Mouse (Mus musculus) lung, embryonic 14.5 days (tissue): ENCODE measurements around the gene Meox1. TPM values are rescaled to one million over a fixed set of nuclear protein-coding genes. Genes with fewer than 3 reads are reported as not detected.

Source experiments
- ATAC-seq: fragments of 200-750 bp; cut with Nextera tagmentation; 2 replicates; pipeline ENCODE4 v1.8.0; 2017; ENCODE audit warnings: mild to moderate bottlenecking, moderate TSS enrichment, moderate library complexity; ENCODE audit not compliant: insufficient read depth
- DNase-seq: peaks from one replicate; pipeline ENCODE4 v3.0.0-alpha.2; 2015
- H3K27ac ChIP-seq: fragments of 300-500 bp; sonication (generic); 2 replicates; pipeline ENCODE4 v1.5.1; 2014; ENCODE audit warnings: low read depth, mild to moderate bottlenecking, moderate library complexity
- H3K27me3 ChIP-seq: fragments of 300-500 bp; sonication (generic); 2 replicates; pipeline ENCODE4 v1.6.1; 2014; ENCODE audit warnings: low read length, control low read depth; ENCODE audit not compliant: insufficient read depth
- H3K36me3 ChIP-seq: fragments of 300-500 bp; sonication (generic); 2 replicates; pipeline ENCODE4 v1.6.1; 2014; ENCODE audit warnings: control low read depth; ENCODE audit not compliant: insufficient read depth
- H3K4me1 ChIP-seq: fragments of 300-500 bp; sonication (generic); 2 replicates; pipeline ENCODE4 v1.6.1; 2014; ENCODE audit warnings: antibody characterized with exemption, control low read depth; ENCODE audit not compliant: insufficient read depth
- H3K4me2 ChIP-seq: fragments of 300-500 bp; sonication (generic); 2 replicates; pipeline ENCODE4 v1.6.1; 2014; ENCODE audit warnings: mild to moderate bottlenecking
- H3K4me3 ChIP-seq: fragments of 300-500 bp; sonication (generic); 2 replicates; pipeline ENCODE4 v1.5.1; 2014; ENCODE audit warnings: low read depth, low read length
- H3K9ac ChIP-seq: fragments of 300-500 bp; sonication (generic); 2 replicates; pipeline ENCODE4 v1.6.1; 2014
- H3K9me3 ChIP-seq: fragments of 300-500 bp; sonication (generic); 2 replicates; pipeline ENCODE4 v1.6.1; 2016; ENCODE audit warnings: low read depth, low read length, control low read depth
- CTCF ChIP-seq: IDR thresholded peaks from 2 replicates; pipeline ENCODE4 v1.5.1; 2016; ENCODE audit warnings: antibody characterized with exemption, low read depth
- WGBS: fragments of 180-500 bp; shearing (Covaris S2); extraction: QIAGEN DNeasy Blood & Tissue Kit; methylation state at CpG from one replicate; pipeline ENCODE4 v1.1.7; 2014; 5-methylcytosine and 5-hydroxymethylcytosine counted together
- polyA plus RNA-seq: library from polyadenylated mRNA; unstranded; fragments of >200 nt; fragmentation: Nextera tagmentation; extraction: Ambion mirVana; gene quantifications from 2 replicates; pipeline ENCODE4 v1.2.1, GENCODE M21; 2014

The Meox1 gene
- 7.9 and 9.3 TPM in 2 replicates for polyA plus RNA-seq

DNA sequence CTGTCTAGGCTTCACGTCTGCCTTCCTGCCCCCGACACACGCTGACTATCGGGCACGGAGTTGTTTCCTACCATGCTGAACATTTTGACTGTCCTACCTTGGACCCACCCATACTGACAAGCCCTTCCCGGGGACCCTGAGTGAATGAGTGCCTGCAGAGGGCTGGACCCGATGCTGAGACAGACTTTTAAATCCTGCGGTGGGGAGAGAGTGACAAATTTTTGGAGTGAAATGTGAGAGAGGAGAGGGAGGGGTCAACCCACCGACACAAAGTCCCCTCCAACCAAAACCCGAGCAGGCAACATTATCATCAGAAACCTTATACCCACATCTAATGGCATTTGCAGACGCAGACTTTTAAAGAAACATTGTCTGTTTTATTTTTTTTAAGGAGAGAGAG, at the start of gene Meox1:
Meox1 (minus strand) TSS at position 171 of the 400 bp plus-strand sequence.
- DNase-seq (peak; percentile 83), ATAC-seq (peak; percentile 53)
- Histone ChIP-seq H3K9me3 (no peaks in the 10 kb centered on the region), H3K27me3 (0 out of 2 replicates have a peak, but pooled peaks cover 5% of the 10 kb centered on the region), H3K4me2 (peak within 1 kb of the TSS; percentile 57), H3K27ac (peak within 1 kb of the TSS; percentile 36; the same call in 1 of the 2 replicates), H3K4me1 (peaks cover 29% of the 10 kb centered on the region), H3K36me3 (no peaks in the 10 kb centered on the region), H3K9ac (peak within 1 kb of the TSS; percentile 40), H3K4me3 (peak within 1 kb of the TSS; percentile 25)
- TF ChIP-seq CTCF: no peak
- WGBS: 7% methylated on average over 11 of the region's 11 CpGs

DNA sequence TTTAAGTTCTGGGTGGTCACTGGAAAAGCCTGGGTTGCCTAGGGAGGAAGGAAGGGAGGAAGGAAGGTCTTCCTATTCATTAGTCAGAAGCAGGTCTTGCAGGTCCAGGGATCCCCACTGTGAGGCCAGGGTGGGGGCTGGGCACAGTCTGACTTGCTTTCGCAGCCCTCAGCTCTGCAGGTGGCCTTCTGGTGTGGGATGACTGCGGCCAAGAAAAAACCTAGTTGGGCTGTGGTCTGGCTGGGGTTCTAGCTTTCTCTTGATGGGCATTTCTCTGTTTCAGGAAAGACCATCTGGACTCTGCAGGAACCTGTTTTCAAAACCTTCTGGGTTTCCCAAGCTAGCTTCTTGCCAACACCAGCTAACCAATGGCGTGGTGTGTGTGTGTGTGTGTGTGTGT, 48.9 kb upstream of the Meox1 start:
- DNase-seq: no peak
- Histone ChIP-seq H3K27me3 (peaks cover 6% of the 10 kb centered on the region; the same call in 1 of the 2 replicates), H3K4me3 (no peak overlapping the region), H3K9ac (no peak overlapping the region), H3K9me3 (no peaks in the 10 kb centered on the region), H3K27ac (no peak overlapping the region), H3K36me3 (no peaks in the 10 kb centered on the region), H3K4me1 (no peaks in the 10 kb centered on the region), H3K4me2 (no peak overlapping the region)
- 42% methylated on average over 3 of the region's 3 CpGs for WGBS
- no peak for TF ChIP-seq CTCF
- ATAC-seq: no peak

DNA sequence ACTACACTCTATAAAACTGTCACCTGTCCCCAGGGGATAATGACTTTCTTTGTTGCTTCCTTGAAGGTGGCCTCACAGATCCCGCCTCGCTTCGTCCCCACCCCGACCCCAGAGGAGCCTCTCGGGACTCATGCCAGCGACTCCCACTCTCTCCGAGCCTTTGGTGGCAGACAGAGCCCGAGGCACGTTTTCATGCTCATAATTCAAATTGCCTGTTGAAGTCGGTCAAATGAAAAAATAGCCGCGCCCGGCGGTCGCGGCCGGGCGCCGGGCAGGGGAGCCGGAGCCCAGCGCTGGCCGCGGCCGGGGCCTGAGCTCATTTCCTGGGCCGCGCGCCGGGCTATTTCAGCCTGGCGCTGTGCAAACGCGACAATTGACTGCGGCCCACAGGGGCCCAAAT, 42.9 kb upstream of the Meox1 start:
- no peaks in the 10 kb centered on the region for H3K9me3 ChIP-seq
- ATAC-seq (peak; percentile 44; the same call in 1 of the 2 replicates), DNase-seq (peak; percentile 72)
- H3K9ac ChIP-seq: peak overlapping the region; percentile 59
- under 1% methylated on average over 32 of the region's 32 CpGs for WGBS
- H3K4me1 ChIP-seq: peaks cover 6% of the 10 kb centered on the region; the same call in 1 of the 2 replicates
- peak overlapping the region; percentile 81 for H3K4me2 ChIP-seq
- TF ChIP-seq CTCF: no peak
- no peak overlapping the region for H3K27ac ChIP-seq
- H3K36me3 ChIP-seq: no peaks in the 10 kb centered on the region
- peak overlapping the region; percentile 36 for H3K4me3 ChIP-seq
- peaks cover 20% of the 10 kb centered on the region; the same call in 1 of the 2 replicates for H3K27me3 ChIP-seq

DNA sequence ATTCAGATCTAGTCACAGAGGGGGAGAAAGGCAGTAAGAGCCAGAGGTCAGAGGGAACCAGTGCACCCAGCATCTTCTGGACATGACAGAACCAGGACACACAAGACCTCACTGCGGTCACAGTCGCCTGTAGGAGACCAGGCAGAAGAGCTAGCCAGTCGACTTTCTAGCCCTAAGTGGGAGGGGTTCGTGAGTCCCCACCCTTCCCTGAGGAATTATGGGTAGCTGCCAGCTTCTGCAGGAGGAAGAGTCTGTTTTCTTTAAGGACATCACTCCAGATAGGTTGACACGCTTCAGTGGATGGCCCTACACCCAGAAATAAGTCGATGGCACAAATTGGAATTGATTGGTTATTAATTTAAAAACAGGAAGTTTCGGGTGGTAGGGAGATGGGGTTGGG, 42.2 kb upstream of the Meox1 start:
- H3K4me1 ChIP-seq: peaks cover 6% of the 10 kb centered on the region; the same call in 1 of the 2 replicates
- 39% methylated on average over 7 of the region's 7 CpGs for WGBS
- no peak for TF ChIP-seq CTCF
- H3K36me3 ChIP-seq: no peaks in the 10 kb centered on the region
- no peak overlapping the region for H3K9ac ChIP-seq
- H3K4me3 ChIP-seq: no peak overlapping the region
- H3K9me3 ChIP-seq: no peaks in the 10 kb centered on the region
- peak overlapping the region; percentile 81 for H3K4me2 ChIP-seq
- H3K27me3 ChIP-seq: peaks cover 20% of the 10 kb centered on the region; the same call in 1 of the 2 replicates
- ATAC-seq (no peak), DNase-seq (no peak)
- H3K27ac ChIP-seq: no peak overlapping the region

DNA sequence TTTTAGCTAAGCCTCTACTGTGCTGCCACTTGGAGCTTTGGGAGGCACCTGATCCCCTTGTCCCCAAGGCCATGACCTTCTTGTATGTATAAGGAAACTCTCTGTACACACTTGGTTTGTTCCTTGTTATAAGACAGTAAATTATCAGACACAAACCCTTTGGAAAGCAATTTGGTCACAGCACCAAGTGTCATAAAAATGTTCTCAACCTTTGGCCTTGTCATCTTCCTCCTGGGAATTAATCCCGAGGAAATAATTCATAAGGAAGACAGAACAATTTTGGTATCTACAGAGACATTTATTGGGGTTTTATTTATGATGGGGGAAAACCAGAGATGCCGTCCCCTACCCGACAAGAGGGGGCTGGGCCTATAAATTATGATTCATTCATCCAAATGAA, 41.6 kb upstream of the Meox1 start:
- Histone ChIP-seq H3K9me3 (no peaks in the 10 kb centered on the region), H3K27me3 (peaks cover 20% of the 10 kb centered on the region; the same call in 1 of the 2 replicates), H3K4me3 (no peak overlapping the region), H3K9ac (no peak overlapping the region), H3K4me1 (peaks cover 6% of the 10 kb centered on the region; the same call in 1 of the 2 replicates), H3K27ac (no peak overlapping the region), H3K4me2 (no peak overlapping the region), H3K36me3 (no peaks in the 10 kb centered on the region)
- DNase-seq: no peak
- no peak for TF ChIP-seq CTCF
- no peak for ATAC-seq
- 77% methylated on average over 3 of the region's 3 CpGs for WGBS

DNA sequence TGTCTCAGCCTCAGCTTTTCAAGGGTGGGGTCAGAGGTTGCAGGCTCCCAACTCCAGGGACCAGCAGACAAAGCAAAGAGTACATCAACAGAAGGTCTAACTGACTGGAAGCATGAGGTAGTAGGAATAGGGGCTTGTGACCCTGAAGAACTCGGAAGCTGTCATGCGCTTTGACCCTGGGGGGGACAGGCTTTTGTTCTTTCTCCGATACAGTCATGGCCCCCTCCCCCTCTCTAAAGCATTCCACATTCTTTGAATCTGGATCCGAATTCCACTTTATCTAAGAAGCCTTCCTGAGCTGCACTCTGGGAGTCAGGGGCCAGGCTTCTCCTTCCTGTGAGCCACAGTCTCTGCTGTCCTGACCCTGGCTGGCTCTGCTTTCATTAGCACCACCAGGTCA, 37.8 kb upstream of the Meox1 start:
- ATAC-seq (no peak), DNase-seq (no peak)
- 40% methylated on average over 4 of the region's 4 CpGs for WGBS

DNA sequence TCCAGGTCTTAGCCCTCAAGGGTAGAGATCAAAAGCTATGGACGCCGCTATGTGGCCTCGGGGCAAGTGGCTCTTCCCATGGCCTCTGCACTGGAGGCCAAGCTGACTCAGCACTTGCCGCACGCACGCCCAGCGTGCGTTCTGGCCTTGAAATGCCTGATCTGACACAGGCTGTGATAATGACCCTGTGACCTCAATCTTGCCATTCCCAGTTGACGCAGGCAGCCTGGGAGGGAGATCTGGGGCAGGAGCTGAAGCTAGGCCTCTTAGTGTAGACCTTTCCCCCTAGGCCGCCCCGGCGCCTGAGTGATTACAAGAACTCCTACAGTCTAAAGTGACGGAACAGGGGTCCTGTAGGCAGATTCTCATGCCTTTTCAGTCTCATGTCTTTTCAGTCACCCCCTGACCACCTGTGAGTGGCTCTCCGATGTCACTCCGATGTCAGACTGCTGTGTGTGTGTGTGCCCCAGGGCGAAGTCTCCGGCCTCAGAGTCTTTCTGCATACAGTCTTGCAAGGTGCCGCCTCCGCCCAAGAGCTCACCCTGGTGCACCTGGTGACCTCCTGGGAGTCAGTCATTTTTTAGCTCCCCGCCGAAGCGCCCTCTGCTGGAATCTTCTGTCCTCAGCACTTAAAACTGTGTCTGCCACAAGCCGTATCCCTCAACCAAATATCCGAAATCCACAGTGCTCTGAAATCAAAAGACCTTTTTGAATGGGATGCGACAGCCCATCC, 34.0 kb upstream of the Meox1 start:
- peak; percentile 57 for TF ChIP-seq CTCF
- no peak for ATAC-seq
- no peaks in the 10 kb centered on the region for H3K27me3 ChIP-seq
- no peak overlapping the region for H3K9ac ChIP-seq
- H3K36me3 ChIP-seq: no peaks in the 10 kb centered on the region
- no peaks in the 10 kb centered on the region for H3K4me1 ChIP-seq
- no peak overlapping the region for H3K4me3 ChIP-seq
- H3K27ac ChIP-seq: no peak overlapping the region
- DNase-seq: peak; percentile 52
- no peak overlapping the region for H3K4me2 ChIP-seq
- WGBS: 27% methylated on average over 25 of the region's 25 CpGs
- H3K9me3 ChIP-seq: no peaks in the 10 kb centered on the region

More for the DNA sequence above, 37.8 kb upstream of the Meox1 start:
- H3K9ac ChIP-seq: no peak overlapping the region
- peaks cover 4% of the 10 kb centered on the region; the same call in 1 of the 2 replicates for H3K4me1 ChIP-seq
- no peaks in the 10 kb centered on the region for H3K36me3 ChIP-seq
- 0 out of 2 replicates have a peak, but pooled peaks cover 4% of the 10 kb centered on the region for H3K27me3 ChIP-seq
- H3K4me3 ChIP-seq: no peak overlapping the region
- no peak for TF ChIP-seq CTCF
- no peaks in the 10 kb centered on the region for H3K9me3 ChIP-seq
- no peak overlapping the region for H3K4me2 ChIP-seq
- no peak overlapping the region for H3K27ac ChIP-seq
